Mouse (Mus musculus) intestine, embryonic 14.5 days (tissue): ENCODE results near the gene Fry. TPM values are rescaled to one million over a fixed set of nuclear protein-coding genes. Genes with fewer than 3 reads are reported as not detected.

Source experiments
- ATAC-seq: fragments of 200-750 bp; cut with Nextera tagmentation; replicated peaks from 2 replicates; pipeline ENCODE4 v1.8.0; 2017; ENCODE audit warnings: low read depth, moderate number of reproducible peaks, moderate TSS enrichment, moderate library complexity; ENCODE audit not compliant: low FRiP score, low TSS enrichment
- DNase-seq: peaks from one replicate; pipeline ENCODE4 v3.0.0-alpha.2; 2018; ENCODE audit warnings: low spot score
- H3K27ac ChIP-seq: fragments of 300-500 bp; sonication (generic); 2 replicates; pipeline ENCODE4 v1.5.1; 2014; ENCODE audit warnings: low read depth, mild to moderate bottlenecking, control low read depth
- H3K27me3 ChIP-seq: fragments of 300-500 bp; sonication (generic); replicated peaks from 2 replicates; pipeline ENCODE4 v1.6.1; 2014; ENCODE audit warnings: low read length, control low read depth; ENCODE audit not compliant: control insufficient read depth, insufficient read depth
- H3K36me3 ChIP-seq: fragments of 300-500 bp; sonication (generic); 2 replicates; pipeline ENCODE4 v1.6.1; 2014; ENCODE audit warnings: low read length, control low read depth; ENCODE audit not compliant: control insufficient read depth, insufficient read depth
- H3K4me1 ChIP-seq: fragments of 300-500 bp; sonication (generic); replicated peaks from 2 replicates; pipeline ENCODE4 v1.6.1; 2014; ENCODE audit warnings: low read length, control low read depth, mixed read lengths; ENCODE audit not compliant: control insufficient read depth, insufficient read depth
- H3K4me2 ChIP-seq: fragments of 300-500 bp; sonication (generic); 2 replicates; pipeline ENCODE4 v1.6.1; 2014; ENCODE audit warnings: low read length
- H3K4me3 ChIP-seq: fragments of 300-500 bp; sonication (generic); 2 replicates; pipeline ENCODE4 v1.5.1; 2014; ENCODE audit warnings: low read depth, low read length, control low read depth, mixed read lengths
- H3K9ac ChIP-seq: fragments of 300-500 bp; sonication (generic); 2 replicates; pipeline ENCODE4 v1.6.1; 2014; ENCODE audit warnings: mild to moderate bottlenecking, low read length
- H3K9me3 ChIP-seq: fragments of 300-500 bp; sonication (generic); 2 replicates; pipeline ENCODE4 v1.6.1; 2016; ENCODE audit warnings: low read length, control low read depth; ENCODE audit not compliant: control insufficient read depth
- WGBS: fragments of 180-500 bp; shearing (Covaris S2); extraction: QIAGEN DNeasy Blood & Tissue Kit; methylation state at CpG from one replicate; pipeline ENCODE4 v1.1.7; 2014; 5-methylcytosine and 5-hydroxymethylcytosine counted together
- polyA plus RNA-seq: library from polyadenylated mRNA; unstranded; fragments of >200 nt; fragmentation: Nextera tagmentation; extraction: Ambion mirVana; gene quantifications from 2 replicates; pipeline ENCODE4 v1.2.1, GENCODE M21; 2014

Fry gene
- polyA plus RNA-seq, 1 experiment from 2014 or later = 11.6 TPM

GRCm38 (mm10) chr5:150390422-150390821, 272.0 kb downstream of the Fry start:
- no peak overlapping the region for H3K4me3 ChIP-seq
- no peak overlapping the region for H3K4me2 ChIP-seq
- WGBS = 34% methylated on average over 7 of the region's 7 CpGs
- H3K9me3 ChIP-seq = no peaks in the 10 kb centered on the region
- H3K27me3 ChIP-seq = no peaks in the 10 kb centered on the region
- H3K36me3 ChIP-seq = peaks cover 7% of the 10 kb centered on the region; the same call in 1 of the 2 replicates
- no peaks in the 10 kb centered on the region for H3K4me1 ChIP-seq
- no peak overlapping the region for H3K9ac ChIP-seq
- DNase-seq (no peak), ATAC-seq (no peak)
- no peak overlapping the region for H3K27ac ChIP-seq

DNA sequence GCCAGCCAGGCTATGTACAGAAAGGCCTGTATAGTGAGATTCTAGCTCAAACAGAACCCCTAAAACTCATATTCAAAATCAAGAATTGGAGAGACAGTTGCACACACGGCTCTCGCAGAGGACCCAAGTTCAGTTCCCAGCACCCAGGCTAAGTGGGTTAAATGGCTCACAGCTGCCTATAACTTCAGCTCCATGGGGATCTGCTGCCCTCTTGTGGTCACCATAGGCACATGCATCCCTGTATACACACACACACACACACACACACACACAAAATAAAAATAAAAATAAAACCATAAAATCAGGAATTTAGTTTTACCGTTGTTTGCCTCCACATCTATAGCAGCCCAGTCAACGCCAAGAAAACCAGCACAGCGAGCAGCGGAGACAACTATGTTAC, 276.2 kb downstream of the Fry start:
- no peak overlapping the region for H3K27ac ChIP-seq
- no peak overlapping the region for H3K9ac ChIP-seq
- WGBS = 96% methylated on average over 6 of the region's 6 CpGs
- no peaks in the 10 kb centered on the region for H3K9me3 ChIP-seq
- ATAC-seq (no peak), DNase-seq (no peak)
- H3K36me3 ChIP-seq = peaks cover 7% of the 10 kb centered on the region; the same call in 1 of the 2 replicates
- H3K4me2 ChIP-seq = no peak overlapping the region
- H3K27me3 ChIP-seq = no peaks in the 10 kb centered on the region
- H3K4me1 ChIP-seq = no peaks in the 10 kb centered on the region
- no peak overlapping the region for H3K4me3 ChIP-seq

- ATAC-seq = no peak
Observed at GRCm38 (mm10) chr5:150402832-150403447, 284.5 kb downstream of the Fry start.

GRCm38 (mm10) chr5:150404867-150405266, 286.4 kb downstream of the Fry start:
- DNase-seq (no peak), ATAC-seq (no peak)
- peaks cover 9% of the 10 kb centered on the region; the same call in 1 of the 2 replicates for H3K4me1 ChIP-seq
- no peaks in the 10 kb centered on the region for H3K9me3 ChIP-seq
- H3K27ac ChIP-seq = no peak overlapping the region
- H3K4me2 ChIP-seq = no peak overlapping the region
- no peak overlapping the region for H3K9ac ChIP-seq
- H3K36me3 ChIP-seq = 0 out of 2 replicates have a peak, but pooled peaks cover 5% of the 10 kb centered on the region
- H3K4me3 ChIP-seq = no peak overlapping the region
- no peaks in the 10 kb centered on the region for H3K27me3 ChIP-seq
- 73% methylated on average over 8 of the region's 8 CpGs for WGBS

More at GRCm38 (mm10) chr5:150402832-150403447, 284.5 kb downstream of the Fry start:
- Histone ChIP-seq H3K9ac (no peak overlapping the region), H3K4me3 (no peak overlapping the region), H3K4me1 (no peaks in the 10 kb centered on the region), H3K27ac (no peak overlapping the region), H3K4me2 (no peak overlapping the region; the same call in 1 of the 2 replicates), H3K27me3 (no peaks in the 10 kb centered on the region), H3K9me3 (no peaks in the 10 kb centered on the region), H3K36me3 (0 out of 2 replicates have a peak, but pooled peaks cover 5% of the 10 kb centered on the region)
- WGBS = 43% methylated on average over 13 of the region's 13 CpGs
- DNase-seq = no peak

DNA sequence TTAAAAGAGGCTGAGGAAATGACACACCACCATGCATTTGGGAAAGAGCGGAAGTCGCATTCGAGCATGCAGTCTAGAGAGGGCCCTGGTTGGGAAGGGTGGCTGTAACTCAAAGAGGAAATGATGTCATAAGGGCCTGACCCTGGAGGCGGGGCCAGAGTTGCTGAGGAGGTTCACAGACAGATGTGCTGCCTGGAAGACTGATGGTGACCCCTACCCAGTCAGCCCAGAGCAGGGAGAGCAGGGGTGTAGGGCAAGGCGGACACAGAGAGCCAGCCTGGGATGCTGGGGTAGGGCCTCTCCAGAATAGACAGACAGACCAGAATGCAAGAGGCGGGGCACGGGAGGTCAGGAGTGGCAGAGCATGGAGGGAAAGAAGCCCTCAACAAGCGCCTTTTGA, 290.5 kb downstream of the Fry start:
- 66% methylated on average over 8 of the region's 8 CpGs for WGBS
- Histone ChIP-seq H3K36me3 (no peaks in the 10 kb centered on the region), H3K4me1 (peaks cover 10% of the 10 kb centered on the region; the same call in 1 of the 2 replicates), H3K9ac (no peak overlapping the region), H3K27ac (peak overlapping the region; percentile 34), H3K9me3 (no peaks in the 10 kb centered on the region), H3K27me3 (no peaks in the 10 kb centered on the region), H3K4me2 (no peak overlapping the region), H3K4me3 (no peak overlapping the region)
- DNase-seq = no peak
- ATAC-seq = 0 out of 2 replicates have a peak, but pooled peaks have one; percentile 43

DNA sequence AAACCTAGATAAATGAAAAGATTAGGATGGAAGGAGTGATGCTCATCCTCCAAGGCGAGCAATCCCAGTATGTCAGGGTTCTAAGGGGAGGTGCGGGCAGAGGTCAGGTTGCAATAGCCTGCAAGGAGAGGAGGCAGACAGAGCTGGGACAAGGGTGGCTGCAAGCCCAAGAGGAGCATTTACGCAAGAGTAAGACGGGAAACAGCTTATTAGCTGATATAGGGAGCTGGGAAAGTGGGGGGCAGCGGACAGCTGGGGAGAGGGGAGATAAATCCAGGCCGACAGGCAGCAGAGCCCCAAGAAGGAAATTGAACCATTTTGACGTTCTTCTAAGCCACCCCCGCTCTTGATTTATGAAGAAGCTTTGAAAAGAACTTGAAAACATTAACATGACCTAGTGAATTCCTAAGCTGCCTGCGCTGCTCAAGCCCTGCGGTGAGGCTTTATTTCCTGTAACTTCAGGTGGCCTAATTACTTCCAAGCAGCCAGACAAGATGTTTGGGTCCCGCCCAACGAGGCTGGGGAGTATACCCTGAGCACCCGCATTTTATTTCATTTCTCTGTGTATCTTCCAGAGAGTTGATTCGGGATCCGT, 291.1 kb downstream of the Fry start:
- Histone ChIP-seq H3K4me3 (no peak overlapping the region), H3K9me3 (no peaks in the 10 kb centered on the region; the same call in 1 of the 2 replicates), H3K9ac (no peak overlapping the region), H3K36me3 (peaks cover 2% of the 10 kb centered on the region; the same call in 1 of the 2 replicates), H3K27ac (peak overlapping the region; percentile 65), H3K27me3 (no peaks in the 10 kb centered on the region), H3K4me2 (0 out of 2 replicates have a peak overlapping the region, but pooled peaks have one; percentile 5), H3K4me1 (peaks cover 10% of the 10 kb centered on the region; the same call in 1 of the 2 replicates)
- no peak for DNase-seq
- 25% methylated on average over 15 of the region's 15 CpGs for WGBS
- ATAC-seq = no peak

GRCm38 (mm10) chr5:150412750-150413450, 294.5 kb downstream of the Fry start:
- no peak for DNase-seq
- Histone ChIP-seq H3K9me3 (no peaks in the 10 kb centered on the region; the same call in 1 of the 2 replicates), H3K4me3 (no peak overlapping the region), H3K4me2 (no peak overlapping the region), H3K4me1 (peaks cover 13% of the 10 kb centered on the region; the same call in 1 of the 2 replicates), H3K27me3 (no peaks in the 10 kb centered on the region), H3K9ac (no peak overlapping the region), H3K36me3 (peaks cover 5% of the 10 kb centered on the region; the same call in 1 of the 2 replicates), H3K27ac (no peak overlapping the region)
- 68% methylated on average over 12 of the region's 12 CpGs for WGBS
- ATAC-seq = no peak

DNA sequence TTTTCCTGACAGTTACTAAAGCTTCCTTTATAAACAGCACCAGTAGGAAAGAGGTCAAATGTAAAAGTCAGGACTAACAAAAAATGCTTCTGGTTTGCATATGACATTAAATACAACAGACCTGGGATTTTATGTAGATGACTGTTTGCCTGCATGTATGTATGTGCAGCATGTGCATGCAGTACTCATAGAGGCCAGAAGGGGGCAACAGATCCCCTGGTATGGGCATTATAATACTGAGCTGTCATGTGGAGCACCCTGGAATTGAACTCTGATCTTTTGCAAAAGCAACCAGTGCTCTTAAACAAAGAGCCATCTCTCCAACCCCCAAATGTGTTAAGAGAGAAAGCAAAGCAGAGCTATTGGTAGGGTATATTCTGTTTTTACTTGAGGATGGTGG, 296.4 kb downstream of the Fry start:
- DNase-seq (no peak), ATAC-seq (no peak)
- Histone ChIP-seq H3K36me3 (peaks cover 5% of the 10 kb centered on the region; the same call in 1 of the 2 replicates), H3K27me3 (no peaks in the 10 kb centered on the region), H3K9ac (no peak overlapping the region), H3K4me3 (no peak overlapping the region), H3K27ac (no peak overlapping the region), H3K4me1 (peaks cover 9% of the 10 kb centered on the region; the same call in 1 of the 2 replicates), H3K4me2 (no peak overlapping the region), H3K9me3 (no peaks in the 10 kb centered on the region; the same call in 1 of the 2 replicates)
